Mouse (Mus musculus) heart, adult 2 months (tissue): ENCODE data around the gene Rorb. TPM values are rescaled to one million over a fixed set of nuclear protein-coding genes. Genes with fewer than 3 reads are reported as not detected.

Experiments used
- DNase-seq, 2 experiments: peaks; one replicate each; pipeline ENCODE4 v3.0.0; 2021
- H3K27ac ChIP-seq: fragments of 200-600 bp; 2 replicates; pipeline ENCODE4 v1.8.1; 2022
- H3K27me3 ChIP-seq: fragments of 200-500 bp; 2 replicates; pipeline ENCODE4 v1.6.1; 2012; ENCODE audit warnings: mild to moderate bottlenecking, low read length, inconsistent platforms, mixed read lengths; ENCODE audit not compliant: control insufficient read depth, insufficient read depth
- H3K36me3 ChIP-seq: fragments of 200-500 bp; 2 replicates; pipeline ENCODE4 v1.6.1; 2012; ENCODE audit warnings: low read length, inconsistent platforms; ENCODE audit not compliant: control insufficient read depth, insufficient read depth
- H3K4me1 ChIP-seq: fragments of 200-500 bp; 2 replicates; pipeline ENCODE4 v1.6.1; 2011; ENCODE audit warnings: low read length; ENCODE audit not compliant: control insufficient read depth, insufficient read depth
- H3K4me3 ChIP-seq: fragments of 200-600 bp; 2 replicates; pipeline ENCODE4 v1.8.1; 2022
- H3K79me2 ChIP-seq: fragments of 200-500 bp; replicated peaks from 2 replicates; pipeline ENCODE4 v1.6.1; 2012; ENCODE audit warnings: mild to moderate bottlenecking, inconsistent platforms, low read length, moderate library complexity, mixed read lengths; ENCODE audit not compliant: control insufficient read depth, insufficient read depth
- H3K9ac ChIP-seq: fragments of 200-500 bp; 2 replicates; pipeline ENCODE4 v1.6.1; 2012; ENCODE audit warnings: low read depth, mild to moderate bottlenecking, control low read depth, inconsistent platforms, low read length, mixed read lengths
- CTCF ChIP-seq: fragments of 200-600 bp; IDR thresholded peaks from 2 replicates; pipeline ENCODE4 v1.8.1; 2022; ENCODE audit warnings: antibody characterized with exemption, mild to moderate bottlenecking, moderate library complexity
- EP300 ChIP-seq: fragments of 200-500 bp; IDR thresholded peaks from 2 replicates; pipeline ENCODE4 v1.6.1; 2011; ENCODE audit warnings: low read depth, low read length, control low read depth; ENCODE audit not compliant: insufficient read depth
- POLR2A ChIP-seq: fragments of 200-500 bp; IDR thresholded peaks from 2 replicates; pipeline ENCODE4 v1.6.1; 2011; ENCODE audit warnings: mild to moderate bottlenecking, low read depth, low read length, control low read depth; ENCODE audit not compliant: insufficient read depth
- WGBS: fragments of 180-500 bp; shearing (Covaris S2); methylation state at CpG from one replicate; pipeline ENCODE4 v1.1.7; 2018; 5-methylcytosine and 5-hydroxymethylcytosine counted together
- intact Hi-C: fragments of 180-260 bp; cut with DNase I; formaldehyde crosslinking; loops from one replicate; pipeline ENCODE4 v1.15.1; 2025
- long read RNA-seq: library from polyadenylated mRNA; stranded (forward); transcript quantifications from one replicate; pipeline ENCODE4 v2.0.0, GENCODE M21; 2021
- polyA plus RNA-seq: library from polyadenylated mRNA; depleted of rRNA; stranded (reverse); fragments of >200 nt; gene quantifications from 2 replicates; pipeline ENCODE4 v1.2.3, GENCODE M21; 2012; rRNA removed
- total RNA-seq, 2 experiments: library from RNA; stranded (reverse); gene quantifications; 2 replicates each; pipeline ENCODE4 v1.2.3; 2021

Rorb gene
- total RNA-seq = under 1 TPM; 0.36 to 0.37 TPM
- polyA plus RNA-seq = 0.12 and 0.14 TPM in 2 replicates
- long read RNA-seq = 0 reads

DNA sequence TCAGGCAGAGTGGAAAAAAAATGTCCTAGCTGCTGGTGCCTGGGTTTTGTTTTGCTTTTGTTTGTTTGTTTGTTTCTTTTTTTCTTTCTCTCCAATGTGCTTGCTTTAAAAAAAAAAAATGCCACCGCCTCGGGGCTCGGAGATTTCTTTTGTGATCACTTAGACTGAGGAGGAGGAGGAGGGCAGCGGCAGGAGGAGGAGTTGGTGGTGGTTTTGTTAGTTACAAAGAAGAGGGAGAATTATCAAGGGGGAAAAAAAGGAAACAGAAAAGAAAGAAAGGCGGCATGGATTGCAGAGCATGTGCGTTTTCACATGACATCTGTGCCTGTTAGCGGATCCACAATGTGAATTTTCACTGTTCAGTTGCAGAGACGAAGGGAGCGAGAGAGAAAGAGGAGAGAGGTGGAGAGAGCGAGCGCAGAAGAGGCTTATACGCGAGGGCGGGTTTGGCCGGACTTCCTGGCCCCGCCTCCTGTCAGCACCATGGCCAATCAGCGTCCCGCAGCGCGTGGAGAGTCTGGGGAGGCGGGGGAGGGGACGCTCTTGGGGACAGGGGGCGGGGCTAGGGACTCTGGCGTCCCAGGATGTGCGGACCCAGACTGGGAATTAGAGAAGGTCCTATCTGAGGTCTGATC, at the start of gene Rorb:
TSS of gene Rorb (minus strand) at position 404 of the 635 bp plus-strand sequence.
- peak; percentile 43; the same call in 1 of the 2 replicates for TF ChIP-seq POLR2A
- no peak for TF ChIP-seq EP300
- TF ChIP-seq CTCF = no peak

DNA sequence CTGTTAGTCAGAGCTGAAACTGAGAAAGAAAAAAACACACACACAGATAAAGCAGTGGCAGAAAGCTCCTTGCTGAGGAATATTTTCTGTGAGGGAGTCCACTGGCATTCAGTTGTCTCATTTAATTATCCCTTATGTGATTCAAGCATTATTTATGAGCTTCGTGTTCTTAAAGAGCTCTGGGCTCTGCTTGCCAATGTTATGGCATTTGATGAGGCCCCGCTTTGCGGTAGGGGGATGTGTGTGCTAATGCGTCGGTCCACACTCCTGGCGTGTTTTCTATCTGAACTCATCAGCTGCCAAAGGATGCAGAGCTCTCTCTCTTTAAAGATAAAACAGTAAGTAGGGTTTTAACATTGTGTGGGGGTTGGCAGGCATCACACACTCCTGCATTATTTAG, 37.9 kb upstream of the Rorb start:
- WGBS = 67% methylated on average over 6 of the region's 6 CpGs
- DNase-seq = no peak
- Histone ChIP-seq H3K27ac (no peak overlapping the region), H3K36me3 (no peaks in the 10 kb centered on the region), H3K27me3 (no peaks in the 10 kb centered on the region), H3K4me1 (no peaks in the 10 kb centered on the region), H3K4me3 (no peak overlapping the region), H3K79me2 (no peaks in the 10 kb centered on the region), H3K9ac (no peak overlapping the region)
- TF ChIP-seq EP300 (no peak), CTCF (no peak), POLR2A (no peak)
- intact Hi-C loops = no loop called here

More for the DNA sequence above, at the start of gene Rorb:
- Histone ChIP-seq H3K4me1 (no peaks in the 10 kb centered on the region), H3K36me3 (no peaks in the 10 kb centered on the region), H3K79me2 (no peaks in the 10 kb centered on the region), H3K4me3 (peak within 1 kb of the TSS; percentile 44), H3K27ac (no peak within 1 kb of the TSS), H3K9ac (peak within 1 kb of the TSS; percentile 43), H3K27me3 (no peaks in the 10 kb centered on the region)
- under 1% methylated on average over 25 of the region's 25 CpGs for WGBS
- peak; percentile 77 to 79 for DNase-seq
- intact Hi-C loops = no loop called here

DNA sequence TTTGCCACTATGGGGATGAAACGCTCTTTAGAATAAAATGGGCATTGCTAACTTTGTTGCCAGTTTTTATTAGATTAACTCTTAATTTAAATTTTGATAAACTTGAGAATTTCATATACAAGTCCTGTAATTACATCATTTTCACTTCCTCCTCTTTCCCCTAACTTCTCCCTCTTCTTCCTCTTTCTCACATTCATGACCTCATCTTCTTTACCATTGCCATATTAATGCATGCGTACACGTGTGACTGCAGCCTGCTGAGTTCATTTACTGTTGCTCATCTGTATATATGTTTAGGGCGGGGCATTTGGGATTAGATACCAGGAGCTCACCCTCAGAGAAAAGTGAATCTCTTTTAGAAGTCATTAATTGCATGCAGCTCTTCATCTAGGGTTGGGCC, 33.5 kb upstream of the Rorb start:
- H3K4me3 ChIP-seq = no peak overlapping the region
- H3K4me1 ChIP-seq = no peaks in the 10 kb centered on the region
- H3K36me3 ChIP-seq = no peaks in the 10 kb centered on the region
- H3K79me2 ChIP-seq = no peaks in the 10 kb centered on the region
- intact Hi-C loops = no loop called here
- H3K27me3 ChIP-seq = no peaks in the 10 kb centered on the region
- 80% methylated on average over 4 of the region's 4 CpGs for WGBS
- H3K9ac ChIP-seq = no peak overlapping the region
- no peak overlapping the region for H3K27ac ChIP-seq
- no peak for DNase-seq
- TF ChIP-seq CTCF = no peak
- TF ChIP-seq POLR2A = no peak
- no peak for TF ChIP-seq EP300

GRCm38 (mm10) chr19:19136856-19137255, 25.9 kb upstream of the Rorb start:
- Histone ChIP-seq H3K79me2 (no peaks in the 10 kb centered on the region), H3K4me1 (no peaks in the 10 kb centered on the region), H3K27ac (no peak overlapping the region), H3K9ac (no peak overlapping the region), H3K4me3 (no peak overlapping the region), H3K27me3 (no peaks in the 10 kb centered on the region), H3K36me3 (no peaks in the 10 kb centered on the region)
- no peak for DNase-seq
- TF ChIP-seq POLR2A (no peak), EP300 (no peak), CTCF (no peak)
- 67% methylated on average over 2 of the region's 2 CpGs for WGBS
- intact Hi-C loops = no loop called here

- DNase-seq = no peak
- Histone ChIP-seq H3K4me1 (no peaks in the 10 kb centered on the region), H3K27ac (no peak overlapping the region), H3K36me3 (no peaks in the 10 kb centered on the region), H3K9ac (no peak overlapping the region), H3K79me2 (no peaks in the 10 kb centered on the region), H3K27me3 (no peaks in the 10 kb centered on the region), H3K4me3 (no peak overlapping the region)
- 79% methylated on average over 2 of the region's 2 CpGs for WGBS
- TF ChIP-seq EP300 = no peak
- no peak for TF ChIP-seq CTCF
- TF ChIP-seq POLR2A = no peak
- intact Hi-C loops = no loop called here
These were observed 24.8 kb upstream of the Rorb start for GRCm38 (mm10) chr19:19135838-19136237.

GRCm38 (mm10) chr19:19122324-19122723, 11.3 kb upstream of the Rorb start:
- no peak for TF ChIP-seq POLR2A
- peak; percentile 59 for TF ChIP-seq CTCF
- no peak for TF ChIP-seq EP300
- Histone ChIP-seq H3K9ac (no peak overlapping the region), H3K27me3 (no peaks in the 10 kb centered on the region), H3K4me1 (no peaks in the 10 kb centered on the region), H3K4me3 (no peak overlapping the region), H3K79me2 (no peaks in the 10 kb centered on the region), H3K36me3 (no peaks in the 10 kb centered on the region), H3K27ac (no peak overlapping the region)
- WGBS = 44% methylated on average over 2 of the region's 2 CpGs
- intact Hi-C loops = no loop called here
- no peak for DNase-seq
